9 mouse cellular contexts compared by ENCODE assay signal in genomic region chr11:59483212-59483611, GRCm38 (mm10). TPM values are rescaled to one million over a fixed set of nuclear protein-coding genes. Genes with fewer than 3 reads are reported as not detected.
DNase-seq lines count a peak whose midpoint lies in the region; ATAC-seq and TF ChIP-seq lines count a peak whose summit lies in the region.
"Had no signal": no experiment of that assay in that cellular context is flagged by ENCODE, and none has a peak within 500 bp of the region (broad histone marks: within the 10 kb centered on the region; RNA-seq: fewer than 3 reads in every experiment).

No protein-coding gene starts in this region.

- no peak overlapping the region for H3K4me2 ChIP-seq in hindbrain, postnatal 0 days (ENCODE audit: low read depth, low read length)
- H3K4me2 ChIP-seq: neural tube, embryonic 13.5 days had no signal

- H3K36me3 ChIP-seq in hindbrain, postnatal 0 days (ENCODE audit: insufficient read depth, low read length), result peaks cover 24% of the 10 kb centered on the region

- no peak overlapping the region for H3K9ac ChIP-seq in hindbrain, postnatal 0 days (replicated peaks; ENCODE audit: low read length)
- H3K9ac ChIP-seq: neural tube, embryonic 13.5 days had no signal

- H3K9me3 ChIP-seq in hindbrain, postnatal 0 days (ENCODE audit: low read length), result no peaks in the 10 kb centered on the region
- H3K9me3 ChIP-seq: neural tube, embryonic 13.5 days had no signal

- no peak overlapping the region for H3K27ac ChIP-seq in hindbrain, postnatal 0 days
- H3K27ac ChIP-seq: neural tube, embryonic 13.5 days had no signal

- no peaks in the 10 kb centered on the region for H3K27me3 ChIP-seq in hindbrain, postnatal 0 days (ENCODE audit: insufficient read depth, low read length)
- H3K27me3 ChIP-seq: neural tube, embryonic 13.5 days had no signal

- 3% methylated on average over 2 of the region's 2 CpGs for WGBS in hindbrain, postnatal 0 days

- H3K4me3 ChIP-seq in hindbrain, postnatal 0 days (ENCODE audit: low read length), result no peak overlapping the region
- H3K4me3 ChIP-seq: neural tube, embryonic 13.5 days had no signal

- no peak for TF ChIP-seq POLR2A in brain, embryonic 14.5 days (IDR thresholded peaks at IDR 0.05; ENCODE audit: borderline replicate concordance, extremely low read depth, insufficient read depth, insufficient read length, poor library complexity, severe bottlenecking)

- peak; percentile 60; the same call in 1 of the 2 replicates for TF ChIP-seq CTCF in brain, embryonic 14.5 days (IDR thresholded peaks at IDR 0.05; ENCODE audit: borderline replicate concordance, extremely low read depth, insufficient read depth, insufficient read length)
- peak; percentile 74 for TF ChIP-seq CTCF in hindbrain, postnatal 0 days (IDR thresholded peaks at IDR 0.05; ENCODE audit: low read depth)

- no peaks in the 10 kb centered on the region for H3K4me1 ChIP-seq in hindbrain, postnatal 0 days (ENCODE audit: insufficient read depth, low read length)
- H3K4me1 ChIP-seq: neural tube, embryonic 13.5 days had no signal

- peak; percentile 63 for DNase-seq in gastrocnemius, adult 18-20 months (ENCODE audit: low spot score)
- DNase-seq in gastrocnemius, postnatal 4 days (ENCODE audit: low spot score in 2 of 2), result no peak
- peak; percentile 60 for DNase-seq in ovary, postnatal 14 days (ENCODE audit: low spot score)
- DNase-seq in ovary, postnatal 36 days (ENCODE audit: low spot score), result no peak
- DNase-seq in brain, embryonic 14.5 days (ENCODE audit: low read depth), result peak; percentile 76
- DNase-seq in hindbrain, postnatal 0 days (ENCODE audit: low spot score), result peak; percentile 91
- DNase-seq in lung, postnatal 10 days, result peak; percentile 77
- DNase-seq in spleen, postnatal 4 days (ENCODE audit: low spot score in 2 of 2), result no peak

- no peak for ATAC-seq in hindbrain, postnatal 0 days

RNA-seq across cellular contexts. Expression of gene Zfp867, which starts 10.9 kb away (rescaled TPM):
- 1 to 10 TPM; 2.0 to 2.3 TPM for total RNA-seq in gastrocnemius, adult 18-20 months (2021)
- total RNA-seq in gastrocnemius, postnatal 4 days (2021), result 1 to 10 TPM; 5.7 to 6.1 TPM
- polyA plus RNA-seq in brain, embryonic 14.5 days (2012; rRNA removed), result 6.9 and 7.0 TPM in 2 replicates
- total RNA-seq in hindbrain, postnatal 0 days (2014; rRNA removed), result 6.6 and 7.3 TPM in 2 replicates
- 6.1 and 6.9 TPM in 2 replicates for polyA plus RNA-seq in hindbrain, postnatal 0 days (2015; fragmentation: Nextera tagmentation; extraction: Ambion mirVana)

RNA-seq across cellular contexts. Expression of gene Snap47, which starts 32.2 kb away (rescaled TPM):
- total RNA-seq in gastrocnemius, adult 18-20 months (2021), result 10 to 100 TPM; 23.9 to 24.2 TPM
- 10 to 100 TPM; 34.8 to 40.9 TPM for total RNA-seq in gastrocnemius, postnatal 4 days (2021)
- polyA plus RNA-seq in brain, embryonic 14.5 days (2012; rRNA removed), result 298 and 341 TPM in 2 replicates
- total RNA-seq in hindbrain, postnatal 0 days (2014; rRNA removed), result 406 and 413 TPM in 2 replicates
- polyA plus RNA-seq in hindbrain, postnatal 0 days (2015; fragmentation: Nextera tagmentation; extraction: Ambion mirVana), result 512 and 537 TPM in 2 replicates

RNA-seq across cellular contexts. Expression of gene Jmjd4, which starts 33.4 kb away (rescaled TPM):
- 1 to 10 TPM; 9.0 to 9.8 TPM for total RNA-seq in gastrocnemius, adult 18-20 months (2021)
- 10 to 100 TPM in 1 of 2 experiments, 1 to 10 TPM in 1; 8.5 to 10.0 TPM for total RNA-seq in gastrocnemius, postnatal 4 days (2021)
- 14.6 and 17.9 TPM in 2 replicates for polyA plus RNA-seq in brain, embryonic 14.5 days (2012; rRNA removed)
- total RNA-seq in hindbrain, postnatal 0 days (2014; rRNA removed), result 35.5 and 37.5 TPM in 2 replicates
- polyA plus RNA-seq in hindbrain, postnatal 0 days (2015; fragmentation: Nextera tagmentation; extraction: Ambion mirVana), result 21.2 and 22.9 TPM in 2 replicates

RNA-seq across cellular contexts. Expression of gene Zkscan17, which starts 43.3 kb away (rescaled TPM):
- total RNA-seq in gastrocnemius, adult 18-20 months (2021), result 10 to 100 TPM; 14.3 to 15.6 TPM
- total RNA-seq in gastrocnemius, postnatal 4 days (2021), result 10 to 100 TPM; 21.1 to 22.0 TPM
- 12.6 and 16.4 TPM in 2 replicates for polyA plus RNA-seq in brain, embryonic 14.5 days (2012; rRNA removed)
- 21.1 and 27.2 TPM in 2 replicates for total RNA-seq in hindbrain, postnatal 0 days (2014; rRNA removed)
- polyA plus RNA-seq in hindbrain, postnatal 0 days (2015; fragmentation: Nextera tagmentation; extraction: Ambion mirVana), result 14.3 and 15.1 TPM in 2 replicates

RNA-seq across cellular contexts. Expression of gene Nlrp3, which starts 58.2 kb away (rescaled TPM):
- under 1 TPM in 1 of 2 experiments, not detected in 1; 0.12 TPM for total RNA-seq in gastrocnemius, adult 18-20 months (2021)
- under 1 TPM; 0.47 to 0.69 TPM for total RNA-seq in gastrocnemius, postnatal 4 days (2021)
- polyA plus RNA-seq in brain, embryonic 14.5 days (2012; rRNA removed), result 0.24 and 0.33 TPM in 2 replicates
- total RNA-seq in hindbrain, postnatal 0 days (2014; rRNA removed), result 0.29 and 0.31 TPM in 2 replicates
- 0.13 and 0.23 TPM in 2 replicates for polyA plus RNA-seq in hindbrain, postnatal 0 days (2015; fragmentation: Nextera tagmentation; extraction: Ambion mirVana)

Comparison
In these comparisons a context has a peak if more than half of its experiments do, and no peak if none do; other contexts are left out.
1. DNase-seq: peak in gastrocnemius, adult 18-20 months (single experiment), ovary, postnatal 14 days (single experiment), brain, embryonic 14.5 days (single experiment), hindbrain, postnatal 0 days (single experiment) and lung, postnatal 10 days (single experiment); none in gastrocnemius, postnatal 4 days (0 of 2), ovary, postnatal 36 days (single experiment) and spleen, postnatal 4 days (0 of 2).